ENCODE assay signal across 8 mouse cellular contexts in the genomic region with DNA sequence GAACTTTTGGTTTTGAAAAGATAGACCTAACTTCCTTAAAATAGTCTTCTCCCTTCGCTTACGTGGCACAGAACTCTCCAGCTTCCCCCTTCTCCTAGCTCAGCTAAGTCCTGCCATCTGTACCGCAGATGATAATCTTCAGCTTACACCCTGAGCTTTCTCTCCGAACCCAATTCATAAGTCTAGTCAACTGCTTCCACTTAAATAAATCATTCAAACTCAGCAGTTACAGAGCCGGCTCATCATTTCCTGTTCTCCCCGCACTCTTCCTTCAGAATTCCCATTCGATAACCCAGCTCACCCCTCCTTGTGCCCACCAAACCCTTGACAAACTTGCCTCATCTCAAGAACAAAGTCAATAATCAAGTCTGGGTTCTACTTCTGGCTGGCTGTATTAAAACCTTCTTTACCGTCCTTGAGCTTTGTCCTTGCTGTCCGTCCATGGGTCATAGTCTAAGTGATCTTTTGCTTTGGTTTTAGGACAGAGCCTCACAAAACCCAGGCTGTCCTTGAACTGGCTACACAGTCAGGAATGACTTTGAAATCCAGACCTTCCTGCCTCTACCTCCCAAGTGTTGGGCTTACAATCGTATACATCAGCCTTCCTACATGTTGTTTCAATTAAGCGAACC. TPM values are rescaled to one million over a fixed set of nuclear protein-coding genes. Genes with fewer than 3 reads are reported as not detected.
A peak's percentile ranks its signal among the peaks of the same experiment; 100 is the strongest.
DNase-seq lines count a peak whose midpoint lies in the region; ATAC-seq and TF ChIP-seq lines count a peak whose summit lies in the region.

No protein-coding gene starts in this region.

- H3K9ac ChIP-seq in ES-Bruce4 (ENCODE audit: low read depth, poor library complexity, severe bottlenecking) = peak overlapping the region; percentile 10

- peak; percentile 29 for ATAC-seq in frontal cortex, adult (ENCODE audit: low TSS enrichment)
- peak; percentile 58 for ATAC-seq in granulocyte monocyte progenitor cell, adult 5-6 weeks (replicated peaks; ENCODE audit: poor library complexity, severe bottlenecking)
- no peak for ATAC-seq in inflammation-experienced regulatory T-cells, adult 6 months

- no peak overlapping the region for H3K27ac ChIP-seq in ES-Bruce4 (ENCODE audit: insufficient read depth, low read length)

- intact Hi-C loops in left cerebral cortex, postnatal 10 days (cut with DNase I) = no loop called here

- no peaks in the 10 kb centered on the region for H3K27me3 ChIP-seq in ES-Bruce4 (ENCODE audit: control insufficient read depth, insufficient read depth, low read length, poor library complexity, severe bottlenecking)

- peaks cover 6% of the 10 kb centered on the region for H3K36me3 ChIP-seq in ES-Bruce4 (ENCODE audit: control insufficient read depth, insufficient read depth, low read length, poor library complexity, severe bottlenecking)

- no peak for TF ChIP-seq POLR2A in ES-Bruce4 (IDR thresholded peaks at IDR 0.05; ENCODE audit: insufficient read depth, low read length)

- no peak for TF ChIP-seq EP300 in ES-Bruce4 (IDR thresholded peaks at IDR 0.05; ENCODE audit: insufficient read depth, low read depth, low read length)

- H3K4me1 ChIP-seq in ES-Bruce4 (ENCODE audit: control insufficient read depth, insufficient read depth, low read length) = no peaks in the 10 kb centered on the region

- DNase-seq in frontal cortex, postnatal 25 days (ENCODE audit: low spot score in 2 of 2) = no peak
- peak; percentile 9 for DNase-seq in lung, postnatal 10 days
- DNase-seq in spleen, postnatal 10 days (ENCODE audit: low spot score in 2 of 2) = no peak
- DNase-seq in left cerebral cortex, postnatal 10 days (ENCODE audit: extremely low spot score in 1 of 2, low spot score in 2 of 2) = no peak

- TF ChIP-seq CTCF in ES-Bruce4 (IDR thresholded peaks at IDR 0.05; ENCODE audit: low read depth, low read length) = no peak

- H3K9me3 ChIP-seq in ES-Bruce4 (replicated peaks; ENCODE audit: control insufficient read depth, insufficient read depth, low read length, poor library complexity, severe bottlenecking) = peaks cover 30% of the 10 kb centered on the region

- peak overlapping the region; percentile 86 for H3K4me3 ChIP-seq in ES-Bruce4 (ENCODE audit: low read depth, low read length)

RNA-seq across cellular contexts. Expression of a gene that starts 0.6 kb away (rescaled TPM):
- 49.2 and 62.4 TPM in 2 replicates for polyA plus RNA-seq in ES-Bruce4 (2011; ENCODE audit: insufficient read depth, insufficient read length, low read depth, missing spikeins)
- total RNA-seq in granulocyte monocyte progenitor cell, adult 5-6 weeks (2014; fragmentation: Nextera tagmentation) = 69.1 and 91.9 TPM in 2 replicates
- total RNA-seq in granulocyte monocyte progenitor cell, adult 5-6 weeks (2017) = 155 and 222 TPM in 2 replicates
- 10 to 100 TPM; 64.0 to 81.0 (median 77.7) TPM for polyA plus RNA-seq in inflammation-experienced regulatory T-cells, adult 6 months (2017; shearing (Covaris generic))
- 10 to 100 TPM; 52.6 to 53.3 TPM for total RNA-seq in left cerebral cortex, postnatal 10 days (2021)

RNA-seq across cellular contexts. Expression of a gene that starts 0.9 kb away (rescaled TPM):
- 3.6 and 4.8 TPM in 2 replicates for polyA plus RNA-seq in ES-Bruce4 (2011; ENCODE audit: insufficient read depth, insufficient read length, low read depth, missing spikeins)
- 2.9 TPM in 1 of 2 replicates, not detected in the other for total RNA-seq in granulocyte monocyte progenitor cell, adult 5-6 weeks (2014; fragmentation: Nextera tagmentation)
- total RNA-seq in granulocyte monocyte progenitor cell, adult 5-6 weeks (2017) = 0.41 and 0.86 TPM in 2 replicates
- polyA plus RNA-seq in inflammation-experienced regulatory T-cells, adult 6 months (2017; shearing (Covaris generic)) = 1 to 10 TPM in 2 of 3 experiments, under 1 TPM in 1; 0.55 to 2.9 (median 2.4) TPM
- total RNA-seq in left cerebral cortex, postnatal 10 days (2021) = 1 to 10 TPM; 2.9 to 3.2 TPM

RNA-seq across cellular contexts. Expression of a gene that starts 23.1 kb away (rescaled TPM):
- 0.39 TPM in 1 of 2 replicates, not detected in the other for polyA plus RNA-seq in ES-Bruce4 (2011; ENCODE audit: insufficient read depth, insufficient read length, low read depth, missing spikeins)
- not detected in 2 replicates for total RNA-seq in granulocyte monocyte progenitor cell, adult 5-6 weeks (2014; fragmentation: Nextera tagmentation)
- total RNA-seq in granulocyte monocyte progenitor cell, adult 5-6 weeks (2017) = not detected in 2 replicates
- polyA plus RNA-seq in inflammation-experienced regulatory T-cells, adult 6 months (2017; shearing (Covaris generic)) = 1 to 10 TPM in 1 of 3 experiments, under 1 TPM in 2; 0.47 to 1.1 (median 0.97) TPM
- total RNA-seq in left cerebral cortex, postnatal 10 days (2021) = under 1 TPM; 0.36 to 0.61 TPM

RNA-seq across cellular contexts. Expression of a gene that starts 29.6 kb away (rescaled TPM):
- polyA plus RNA-seq in ES-Bruce4 (2011; ENCODE audit: insufficient read depth, insufficient read length, low read depth, missing spikeins) = 6.5 and 8.3 TPM in 2 replicates
- total RNA-seq in granulocyte monocyte progenitor cell, adult 5-6 weeks (2014; fragmentation: Nextera tagmentation) = not detected in 2 replicates
- total RNA-seq in granulocyte monocyte progenitor cell, adult 5-6 weeks (2017) = not detected in 2 replicates
- polyA plus RNA-seq in inflammation-experienced regulatory T-cells, adult 6 months (2017; shearing (Covaris generic)) = 10 to 100 TPM; 12.3 to 17.9 (median 17.4) TPM
- 1 to 10 TPM; 6.3 to 8.1 TPM for total RNA-seq in left cerebral cortex, postnatal 10 days (2021)

RNA-seq across cellular contexts. Expression of a gene that starts 41.5 kb away (rescaled TPM):
- polyA plus RNA-seq in ES-Bruce4 (2011; ENCODE audit: insufficient read depth, insufficient read length, low read depth, missing spikeins) = not detected in 2 replicates
- not detected in 2 replicates for total RNA-seq in granulocyte monocyte progenitor cell, adult 5-6 weeks (2014; fragmentation: Nextera tagmentation)
- not detected in 2 replicates for total RNA-seq in granulocyte monocyte progenitor cell, adult 5-6 weeks (2017)
- polyA plus RNA-seq in inflammation-experienced regulatory T-cells, adult 6 months (2017; shearing (Covaris generic)) = not detected
- 1 to 10 TPM; 1.8 to 2.1 TPM for total RNA-seq in left cerebral cortex, postnatal 10 days (2021)
